Mouse (Mus musculus) left cerebral cortex, adult 11 months (tissue): ENCODE data around the gene Swi5.
"Not testable (repeated sequence)": the region's sequence is repeated elsewhere in the genome, so short reads cannot be mapped to it uniquely, and the experiment has no call there.

ENCODE experiments used
- DNase-seq: peaks from one replicate; pipeline ENCODE4 v3.0.0; 2022; ENCODE audit warnings: low spot score

The Swi5 gene

DNA sequence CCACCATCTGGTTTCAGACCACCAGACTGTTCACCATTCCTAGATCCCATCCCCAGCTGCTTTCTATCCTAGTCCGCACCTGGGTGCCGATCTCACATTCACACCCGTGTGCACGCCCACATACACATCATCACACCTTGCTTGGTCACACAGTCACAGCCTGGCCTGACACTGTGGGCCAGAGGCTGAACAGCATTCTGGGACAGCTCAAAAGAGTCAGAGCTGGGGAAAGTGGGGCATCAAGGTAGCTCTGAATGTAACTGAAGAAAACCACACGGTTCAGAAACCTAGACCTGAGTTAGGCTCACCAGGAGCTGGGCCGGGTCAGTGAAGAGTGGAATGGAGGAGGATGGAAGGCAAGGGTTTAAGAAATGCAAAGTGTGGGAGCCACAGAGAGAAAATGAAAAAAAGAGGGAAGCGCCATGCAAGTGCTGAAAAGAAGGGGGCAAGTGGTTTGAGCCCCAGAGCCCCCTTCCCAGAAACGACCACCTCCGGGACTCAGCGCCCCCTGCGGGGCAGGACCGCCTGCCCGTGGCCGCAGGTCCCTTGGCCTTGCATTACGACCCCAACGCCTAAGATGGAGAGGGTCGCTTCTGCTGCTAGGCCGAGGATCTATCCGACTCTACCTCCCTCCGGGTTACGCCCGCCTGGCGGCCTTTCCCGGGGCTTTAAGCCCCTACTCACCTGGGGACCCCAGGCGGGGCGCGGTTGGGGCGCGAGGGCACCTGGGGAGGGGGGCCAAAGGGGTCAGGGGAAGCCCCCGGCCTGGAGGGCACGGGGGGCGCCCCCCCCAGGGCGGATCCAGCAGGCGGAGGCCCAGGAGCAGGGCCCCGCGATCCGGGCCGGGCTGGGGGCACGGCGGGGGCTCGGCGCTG is 23.8 kb upstream of the Swi5 start:
- no peak for DNase-seq

- DNase-seq: no peak
Observed at GRCm38 (mm10) chr2:32310096-32310845, 22.4 kb upstream of the Swi5 start.

GRCm38 (mm10) chr2:32308870-32309568 is 21.1 kb upstream of the Swi5 start:
- DNase-seq: no peak

- no peak for DNase-seq
Observed at GRCm38 (mm10) chr2:32307941-32308760, 20.3 kb upstream of the Swi5 start.

GRCm38 (mm10) chr2:32307247-32307798 is 19.4 kb upstream of the Swi5 start:
- no peak for DNase-seq

DNA sequence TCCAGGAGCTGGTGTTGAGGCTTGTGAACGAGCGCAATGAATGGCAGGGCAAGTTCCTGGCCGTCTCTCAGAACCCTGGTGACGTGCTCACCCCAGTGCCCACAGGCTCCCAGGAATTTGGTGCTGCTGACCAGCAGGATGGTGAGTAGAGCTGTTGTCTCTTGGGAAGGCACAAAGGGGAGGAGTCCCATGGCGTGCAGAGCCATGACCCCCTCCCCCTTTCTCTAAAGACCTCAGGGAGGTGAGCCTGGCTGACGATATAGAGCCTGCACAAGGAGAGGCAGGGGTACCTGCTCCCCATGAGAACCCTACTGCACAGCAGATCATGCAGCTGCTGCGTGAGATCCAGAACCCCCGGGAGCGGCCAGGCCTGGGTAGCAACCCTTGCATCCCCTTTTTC is 18.3 kb upstream of the Swi5 start:
- no peak for DNase-seq

GRCm38 (mm10) chr2:32305668-32306067 is 17.8 kb upstream of the Swi5 start:
- no peak for DNase-seq

GRCm38 (mm10) chr2:32304145-32304832 is 16.4 kb upstream of the Swi5 start:
- DNase-seq: no peak

DNA sequence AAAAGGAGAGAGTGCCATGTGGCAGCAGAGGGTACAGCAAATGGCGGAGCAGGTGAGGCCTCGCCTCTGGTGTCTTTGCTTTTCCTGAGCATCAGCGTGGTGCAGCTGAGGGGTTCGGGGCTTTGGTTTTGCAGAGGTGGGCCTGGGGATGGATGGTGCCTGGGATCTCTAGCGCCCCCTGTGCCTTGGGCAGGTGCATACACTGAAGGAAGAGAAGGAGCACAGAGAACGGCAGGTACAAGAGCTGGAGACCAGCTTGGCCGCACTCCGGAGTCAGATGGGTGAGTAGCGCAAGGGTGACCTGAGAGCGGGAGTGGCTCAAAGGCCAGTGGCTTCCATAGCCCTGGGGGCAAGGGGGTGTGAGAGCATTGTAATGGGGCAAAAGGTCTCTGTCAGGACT is 15.1 kb upstream of the Swi5 start:
- DNase-seq: no peak

- no peak for DNase-seq
Observed at GRCm38 (mm10) chr2:32299469-32299868, 11.6 kb upstream of the Swi5 start.

GRCm38 (mm10) chr2:32295842-32296241 is 8.0 kb upstream of the Swi5 start:
- DNase-seq: not testable (repeated sequence)

- no peak for DNase-seq
Observed at GRCm38 (mm10) chr2:32295285-32295684, 7.4 kb upstream of the Swi5 start.

GRCm38 (mm10) chr2:32294348-32294747 is 6.5 kb upstream of the Swi5 start:
- DNase-seq: no peak

DNA sequence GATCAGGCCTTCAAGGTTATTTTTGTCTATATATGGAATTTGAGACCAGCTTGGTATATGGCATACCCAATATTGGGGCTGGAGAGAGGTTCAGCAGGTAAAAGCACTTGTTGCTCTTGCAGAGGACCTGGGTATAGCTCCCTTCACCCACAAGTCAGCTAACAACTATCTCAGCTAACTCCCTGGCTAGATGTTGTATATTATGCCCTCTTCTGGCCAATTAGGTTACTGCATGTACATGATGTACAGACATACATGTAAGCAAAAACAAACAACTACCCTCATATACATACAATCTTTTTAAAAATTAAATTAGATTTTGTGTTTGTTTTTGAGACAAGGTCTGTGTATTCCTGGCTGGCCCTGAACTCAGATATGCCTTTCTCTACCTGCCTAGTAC is 1.7 kb upstream of the Swi5 start:
- no peak for DNase-seq

DNA sequence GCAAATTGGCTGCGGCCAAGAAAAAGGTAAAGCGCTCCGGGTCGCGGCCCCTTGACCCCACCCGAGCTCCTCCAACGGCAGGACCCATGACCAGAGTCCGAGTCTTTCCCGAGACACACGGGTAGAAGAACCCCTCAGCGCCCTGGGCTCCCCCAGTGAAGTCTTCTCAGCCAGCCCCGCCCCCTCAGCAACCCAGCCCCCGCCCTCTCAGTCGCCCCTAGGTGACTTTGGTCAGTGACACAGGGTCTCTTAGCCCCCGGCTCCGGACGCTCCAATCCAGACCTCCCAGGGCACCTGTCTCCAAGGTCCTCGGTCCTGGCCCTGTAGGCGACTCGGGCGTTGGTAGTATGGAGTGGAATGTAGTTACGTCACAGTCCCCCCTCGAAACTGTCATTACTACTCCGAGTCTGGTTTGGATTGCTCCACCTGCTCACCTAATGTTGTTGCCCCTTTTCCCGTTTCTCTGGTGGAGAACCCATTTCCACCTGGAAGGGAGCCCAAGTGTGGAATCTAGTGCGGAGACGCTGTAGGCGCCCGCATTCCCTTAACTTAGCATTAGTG is 576 bp upstream of the Swi5 start:
- no peak for DNase-seq

GRCm38 (mm10) chr2:32287334-32287840 is 488 bp downstream of the Swi5 start, which contains the start of gene Golga2:
Golga2 (plus strand) TSS chr2:32287384.
- no peak for DNase-seq

- no peak for DNase-seq
Observed at GRCm38 (mm10) chr2:32283986-32284385, 3.9 kb downstream of the Swi5 start.

DNA sequence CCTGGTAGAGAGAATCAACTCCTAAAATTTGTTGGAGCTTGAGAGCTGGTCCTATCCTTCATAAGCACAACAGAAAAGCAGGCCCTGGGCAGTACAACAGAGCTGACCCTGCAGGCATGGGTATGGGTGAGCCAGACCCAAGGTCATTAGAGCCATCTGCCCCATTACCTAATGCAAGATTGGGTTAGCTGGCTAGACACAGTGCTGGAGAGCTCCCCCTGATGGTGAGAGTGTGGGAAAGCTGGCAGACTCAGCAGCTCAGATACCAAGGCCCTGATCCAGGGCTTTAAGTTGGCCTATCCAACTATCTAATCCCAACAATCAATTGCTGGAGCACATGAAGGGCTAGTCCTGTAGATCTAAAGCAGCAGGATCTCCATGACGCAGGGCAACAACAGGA is 5.1 kb downstream of the Swi5 start:
- DNase-seq: no peak

DNA sequence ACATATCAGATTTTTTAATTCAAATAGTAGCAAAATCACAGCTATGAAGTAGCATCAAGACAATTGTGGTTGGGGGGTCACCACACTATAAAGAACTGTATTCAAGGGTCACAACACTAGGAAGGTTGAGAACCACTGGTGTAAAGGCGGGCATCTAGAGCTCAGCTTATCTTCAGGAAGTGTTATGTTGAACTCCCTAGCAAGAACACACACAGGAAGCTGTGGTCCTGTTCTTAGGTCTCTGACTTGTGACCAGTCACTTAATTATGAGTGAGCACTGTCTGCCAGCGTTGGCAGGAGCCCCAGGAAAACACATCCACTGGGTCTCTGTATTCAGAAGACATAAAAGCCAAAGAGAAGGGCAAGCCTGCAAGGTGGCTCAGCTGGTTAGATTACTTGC is 5.6 kb downstream of the Swi5 start:
- no peak for DNase-seq

DNA sequence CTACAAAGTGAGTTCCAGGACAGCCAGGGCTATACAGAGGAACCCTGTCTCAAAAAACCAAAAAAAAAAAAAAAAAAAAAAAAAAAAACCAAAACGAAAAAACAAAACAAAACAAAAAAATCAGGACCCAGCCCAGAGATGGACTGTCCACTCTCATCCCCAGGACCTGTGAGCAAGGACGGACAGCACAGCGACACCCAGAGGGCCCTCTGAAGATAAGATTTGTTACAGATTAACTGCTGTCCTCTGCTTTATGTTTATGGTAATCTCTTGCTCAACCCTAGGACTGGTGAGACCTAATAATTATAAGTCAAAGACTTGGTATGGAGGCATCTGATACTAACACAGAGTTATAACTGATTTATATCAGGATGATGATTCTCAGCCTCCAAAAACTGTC is 12.1 kb downstream of the Swi5 start:
- no peak for DNase-seq
